Mouse (Mus musculus): ENCODE results near the gene Il2rb. TPM values are rescaled to one million over a fixed set of nuclear protein-coding genes. Genes with fewer than 3 reads are reported as not detected.

Gene Il2rb
- polyA plus RNA-seq, 1 experiment, result 3.1 TPM

DNA sequence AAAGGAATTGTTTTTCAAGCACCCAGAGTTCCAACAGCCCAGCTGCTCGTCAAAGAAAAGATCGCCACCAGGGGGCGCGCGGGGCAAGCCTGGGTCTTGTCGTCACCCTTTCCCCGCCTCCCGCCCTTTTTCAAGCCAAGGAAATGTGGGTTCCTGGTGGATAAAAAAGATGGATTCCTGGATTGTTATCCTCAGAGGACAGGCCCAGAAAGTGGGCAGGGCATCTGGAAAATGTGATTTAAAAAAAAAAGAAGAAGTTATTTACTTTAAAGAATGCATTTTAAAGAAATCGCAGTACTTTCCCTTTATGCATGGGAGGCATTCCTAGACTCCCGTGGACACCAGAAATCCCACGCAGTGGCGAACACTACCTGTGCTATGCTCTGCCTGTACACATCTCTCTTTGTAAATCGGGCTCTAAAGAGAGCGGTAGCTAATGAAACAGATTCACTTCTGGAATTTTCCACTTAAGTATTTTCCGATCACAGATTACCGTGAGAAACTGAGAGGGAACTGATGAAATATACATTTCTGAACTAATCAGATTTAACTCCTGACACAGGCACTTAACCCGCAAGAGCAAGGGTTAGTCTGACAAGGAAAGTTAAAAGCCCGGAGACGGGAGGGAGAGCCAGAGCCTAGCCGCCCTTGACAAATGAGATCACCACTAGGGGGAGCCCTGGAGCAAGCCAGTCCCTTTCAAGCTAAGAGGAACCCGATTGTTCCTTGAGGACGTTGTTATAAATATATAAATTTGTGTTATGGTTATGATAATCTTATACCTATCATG, 47.1 kb downstream of the Il2rb start:
- DNase-seq (ENCODE audit: low read depth), result peak; percentile 38

DNA sequence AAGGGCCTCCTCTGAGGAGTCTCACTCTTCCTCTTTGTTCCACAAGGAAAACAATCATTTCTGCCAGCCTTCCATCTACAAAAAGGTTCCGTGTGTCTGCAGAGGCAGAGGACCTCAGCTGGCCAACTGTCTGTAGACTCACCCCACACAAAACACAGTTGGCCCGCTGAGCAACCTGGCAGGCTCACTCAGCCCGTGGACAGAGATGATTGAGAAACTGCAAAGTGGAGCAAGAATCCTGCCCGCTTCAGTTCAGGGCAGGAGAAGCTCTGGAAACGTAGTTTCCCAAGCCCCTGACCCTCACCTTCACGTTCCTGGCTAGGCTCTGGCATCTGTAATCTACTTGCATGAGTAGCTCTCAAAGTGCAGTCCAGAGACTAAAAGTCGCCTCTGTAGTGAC, 48.0 kb downstream of the Il2rb start:
- DNase-seq (ENCODE audit: low read depth), result peak; percentile 38

DNA sequence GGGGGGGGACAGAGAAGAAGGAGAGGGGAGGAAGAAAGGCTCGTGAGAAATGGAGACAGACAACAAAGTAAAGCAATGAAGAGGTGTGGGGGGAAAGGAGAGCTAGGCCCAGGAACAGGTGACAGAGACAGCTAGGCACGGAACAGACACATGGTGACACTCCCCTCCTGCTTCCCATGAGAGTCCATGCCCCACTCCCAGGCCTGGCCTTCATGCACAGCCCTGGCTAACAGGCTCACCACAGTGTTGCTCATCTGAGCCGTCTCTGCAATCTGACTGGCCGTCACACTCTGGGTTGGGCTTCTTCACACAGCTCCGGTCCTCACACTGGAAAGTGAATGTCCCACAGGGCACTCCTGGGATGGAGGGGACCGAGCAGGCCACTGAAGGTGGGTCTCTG, 51.2 kb downstream of the Il2rb start:
- DNase-seq (ENCODE audit: low read depth), result no peak

DNA sequence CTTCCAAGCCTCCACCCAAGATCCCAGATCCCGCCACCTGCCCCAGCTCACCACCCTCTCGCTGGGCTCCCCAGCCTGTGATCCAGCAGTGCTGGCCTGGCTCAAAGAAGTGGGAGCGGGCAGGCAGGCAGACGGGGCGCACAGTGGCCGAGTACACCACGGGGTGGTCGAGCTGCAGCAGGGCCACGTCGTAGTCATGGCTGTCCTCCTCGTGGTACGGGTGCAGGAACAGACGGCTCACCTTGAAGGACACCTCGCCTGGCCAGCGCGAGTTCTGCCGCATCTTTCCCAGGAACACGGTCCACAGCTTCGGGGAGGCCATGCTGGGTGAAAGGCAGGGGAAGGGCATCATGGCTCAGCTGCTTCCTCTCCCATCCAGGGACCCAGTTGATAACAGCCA, 52.8 kb downstream of the Il2rb start:
- no peak for DNase-seq (ENCODE audit: low read depth)

- DNase-seq (ENCODE audit: low read depth), result no peak
Observed at GRCm38 (mm10) chr15:78438973-78439372, 56.1 kb downstream of the Il2rb start.

- DNase-seq (ENCODE audit: low read depth), result no peak
Observed at GRCm38 (mm10) chr15:78438505-78438904, 56.6 kb downstream of the Il2rb start.

GRCm38 (mm10) chr15:78438018-78438394, 57.1 kb downstream of the Il2rb start:
- no peak for DNase-seq (ENCODE audit: low read depth)

GRCm38 (mm10) chr15:78437237-78438017, 57.6 kb downstream of the Il2rb start:
- no peak for DNase-seq (ENCODE audit: low read depth)

DNA sequence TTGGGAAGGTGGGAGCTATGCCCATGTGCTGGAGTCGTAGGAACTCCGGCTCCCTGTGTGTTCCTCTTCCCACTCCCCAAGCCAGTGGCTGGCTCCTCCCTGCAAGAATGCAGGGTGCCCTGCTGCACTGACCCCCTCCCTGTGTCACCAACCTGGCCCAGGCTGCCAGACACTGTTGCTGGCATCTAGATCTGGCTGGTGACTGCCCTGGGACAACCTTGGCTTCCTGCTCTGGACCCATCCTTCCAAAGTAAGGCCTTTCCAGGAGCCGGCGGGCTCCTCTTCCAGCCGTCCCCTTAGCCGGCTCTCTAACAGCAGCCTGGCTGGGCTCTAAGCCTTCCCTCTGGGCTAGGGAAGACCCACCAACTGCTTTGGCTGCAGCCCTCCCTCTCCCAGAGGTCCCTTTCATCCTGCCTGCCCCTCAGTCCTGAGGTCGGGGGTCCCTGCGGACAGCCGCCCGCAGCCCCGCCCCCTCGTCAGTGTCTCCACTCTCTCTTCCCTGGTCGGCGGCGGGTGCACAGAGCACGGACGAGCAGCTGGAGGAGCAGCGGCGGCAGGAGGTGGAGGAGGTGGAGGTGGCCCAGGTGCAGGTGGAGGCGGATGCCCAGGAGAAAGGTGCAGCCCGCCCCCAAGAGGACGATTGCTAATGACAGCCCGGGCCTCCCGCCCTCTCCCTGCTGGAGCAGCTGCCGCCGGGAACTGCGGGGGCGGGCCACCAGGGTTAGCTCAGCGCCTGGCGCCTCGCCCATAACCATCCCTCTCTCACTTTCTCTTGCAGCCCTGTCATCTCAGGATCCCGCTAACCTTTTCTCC, 58.5 kb downstream of the Il2rb start:
- DNase-seq (ENCODE audit: low read depth), result no peak

DNA sequence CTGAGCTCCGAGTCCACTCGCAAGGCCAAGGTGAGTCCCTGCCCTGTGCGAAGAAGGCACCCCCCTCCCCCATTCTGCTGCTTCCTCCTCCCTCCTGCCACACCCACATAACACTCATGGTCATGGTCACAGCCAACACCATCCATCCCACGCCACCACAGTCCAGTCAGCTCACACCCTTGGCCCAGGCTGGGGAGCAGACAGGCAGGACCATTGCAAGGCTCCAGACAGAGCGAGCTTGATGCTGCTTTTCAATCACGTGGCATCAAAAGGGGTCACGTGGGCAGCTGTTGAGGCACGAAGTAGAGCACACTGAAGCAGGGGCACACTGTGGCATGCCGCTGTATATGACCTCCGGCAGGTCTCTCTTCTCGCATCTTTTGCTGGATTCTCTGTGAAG, 59.4 kb downstream of the Il2rb start:
- no peak for DNase-seq (ENCODE audit: low read depth)

- no peak for DNase-seq (ENCODE audit: low read depth)
Observed at GRCm38 (mm10) chr15:78434896-78435520, 60.1 kb downstream of the Il2rb start.

DNA sequence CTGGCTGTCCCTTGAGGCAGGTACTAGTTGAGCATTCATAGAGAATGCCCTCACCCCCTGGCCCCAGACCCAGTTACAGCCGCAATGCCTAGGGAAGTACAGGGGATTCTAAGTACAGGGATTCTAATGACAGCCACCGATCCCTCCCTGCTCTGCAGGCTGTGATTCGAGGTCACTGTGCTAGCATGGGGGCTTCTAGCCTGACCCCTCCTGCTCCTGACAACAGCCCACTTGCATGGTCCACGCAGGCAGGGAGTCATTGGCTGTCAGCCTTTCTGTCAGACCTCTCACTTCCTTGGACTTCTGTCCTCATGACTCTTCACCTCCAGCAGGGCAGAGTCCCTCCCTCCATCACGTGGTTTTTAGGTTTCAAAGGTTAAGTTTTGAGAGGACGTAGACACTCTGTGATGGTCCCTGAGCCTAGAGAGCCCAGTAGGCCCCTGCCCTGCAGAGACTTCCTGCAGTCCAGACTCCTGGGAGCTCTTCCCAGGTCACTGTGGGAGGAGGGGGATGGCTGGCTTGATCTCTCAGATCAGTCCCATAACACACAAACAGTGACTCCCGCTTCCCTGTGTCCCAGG, 63.4 kb downstream of the Il2rb start:
- DNase-seq (ENCODE audit: low read depth), result no peak

DNA sequence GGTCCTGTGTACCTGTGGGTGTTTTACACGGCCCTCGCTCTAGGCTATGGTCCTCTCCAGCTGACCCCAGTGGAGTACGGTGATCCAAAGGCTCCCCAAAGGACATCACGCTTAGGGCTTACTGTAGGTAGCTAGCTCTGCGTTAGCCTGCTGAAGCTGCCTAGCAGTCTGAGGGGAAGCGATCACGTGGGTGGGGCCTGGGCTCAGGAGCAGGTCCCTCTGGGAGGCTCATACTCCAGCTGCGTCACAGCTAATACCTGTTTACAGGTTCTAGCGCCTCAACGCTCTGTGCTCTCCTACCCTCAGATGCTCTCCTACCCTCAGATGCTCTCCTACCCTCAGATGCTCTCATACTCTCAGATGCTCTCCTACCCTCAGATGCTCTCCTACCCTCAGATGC, 64.2 kb downstream of the Il2rb start:
- no peak for DNase-seq (ENCODE audit: low read depth)

- DNase-seq (ENCODE audit: low read depth), result no peak
Observed at GRCm38 (mm10) chr15:78429871-78430622, 65.0 kb downstream of the Il2rb start.

Other genes with a start within 250 kb of the Il2rb start
- gene Csf2rb2, start 189.6 kb downstream of the Il2rb start, polyA plus RNA-seq (2012; rRNA removed), result 5.7 and 6.2 TPM in 2 replicates
- 13.0 and 16.0 TPM in 2 replicates for gene Csf2rb, start 169.5 kb downstream of the Il2rb start, polyA plus RNA-seq (2012; rRNA removed)
- 1.1 and 2.6 TPM in 2 replicates for gene Tex33, start 99.4 kb downstream of the Il2rb start, polyA plus RNA-seq (2012; rRNA removed)
- 44.2 and 72.1 TPM in 2 replicates for gene Tst, start 89.4 kb downstream of the Il2rb start, polyA plus RNA-seq (2012; rRNA removed)
- 120 and 127 TPM in 2 replicates for gene Mpst, start 88.9 kb downstream of the Il2rb start, polyA plus RNA-seq (2012; rRNA removed)
- 205 and 251 TPM in 2 replicates for gene Kctd17, start 66.7 kb downstream of the Il2rb start, polyA plus RNA-seq (2012; rRNA removed)
- gene Tmprss6, start 26.6 kb downstream of the Il2rb start, polyA plus RNA-seq (2012; rRNA removed), result 0.61 and 0.84 TPM in 2 replicates
- gene C1qtnf6, start 36.1 kb upstream of the Il2rb start, polyA plus RNA-seq (2012; rRNA removed), result 35.3 and 40.4 TPM in 2 replicates
- gene Sstr3, start 49.4 kb upstream of the Il2rb start, polyA plus RNA-seq (2012; rRNA removed), result 0.03 TPM in 1 of 2 replicates, not detected in the other
- gene Rac2, start 77.5 kb upstream of the Il2rb start, polyA plus RNA-seq (2012; rRNA removed), result 24.7 and 25.5 TPM in 2 replicates
- 25.4 and 32.0 TPM in 2 replicates for gene Cyth4, start 101.8 kb upstream of the Il2rb start, polyA plus RNA-seq (2012; rRNA removed)
- gene Elfn2, start 223.5 kb upstream of the Il2rb start, polyA plus RNA-seq (2012; rRNA removed), result 0.16 and 0.32 TPM in 2 replicates